14 mouse cellular contexts compared by ENCODE assay signal in the genomic region with DNA sequence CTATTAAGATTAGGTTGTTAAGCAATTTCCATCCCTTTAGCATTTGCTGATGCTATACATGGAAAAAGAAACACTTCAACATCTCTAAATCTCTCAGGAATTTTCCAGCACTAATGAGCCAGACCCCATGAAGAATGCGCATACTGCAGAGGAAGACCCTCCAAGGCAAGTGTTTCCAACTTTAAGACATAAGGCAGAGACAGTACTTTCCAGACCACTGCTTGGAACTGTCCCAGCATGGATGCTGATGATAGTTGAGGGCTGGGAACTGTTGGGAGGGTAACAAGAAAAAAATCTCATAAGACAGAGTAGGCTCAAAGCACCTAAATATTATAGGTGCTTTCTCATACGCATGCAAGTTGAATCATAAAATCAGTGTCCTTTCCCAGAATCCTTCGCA. TPM values are rescaled to one million over a fixed set of nuclear protein-coding genes. Genes with fewer than 3 reads are reported as not detected.
"Had no signal": no experiment of that assay in that cellular context is flagged by ENCODE, and none has a peak within 500 bp of the region (broad histone marks: within the 10 kb centered on the region; RNA-seq: fewer than 3 reads in every experiment).

No protein-coding gene starts in this region.

- H3K9ac ChIP-seq: kidney, embryonic 15.5 days; liver, embryonic 13.5 days had no signal

- DNase-seq: kidney, adult 8-10 months; kidney, postnatal 10 days; kidney, postnatal 4 days; liver, embryonic 13.5 days; lung, adult 2 months; lung, postnatal 14 days; lung, postnatal 4 days; midbrain, embryonic 14.5 days; thymus, adult 18-20 months; thymus, postnatal 36 days had no signal

- H3K4me2 ChIP-seq: kidney, embryonic 15.5 days; liver, embryonic 13.5 days; midbrain, embryonic 11.5 days had no signal

- H3K27me3 ChIP-seq: kidney, embryonic 15.5 days; liver, embryonic 13.5 days had no signal

- H3K9me3 ChIP-seq: kidney, embryonic 15.5 days; liver, embryonic 13.5 days had no signal

- H3K36me3 ChIP-seq: kidney, embryonic 15.5 days; liver, embryonic 13.5 days had no signal

- H3K4me1 ChIP-seq: kidney, embryonic 15.5 days; liver, embryonic 13.5 days had no signal

- H3K27ac ChIP-seq: kidney, embryonic 15.5 days; liver, embryonic 13.5 days had no signal

- H3K4me3 ChIP-seq: kidney, embryonic 15.5 days; liver, embryonic 13.5 days had no signal

RNA-seq across cellular contexts. Expression of a gene that starts 50.1 kb away (rescaled TPM):
- total RNA-seq: megakaryocyte progenitor cell, adult 5-6 weeks; megakaryocyte-erythroid progenitor cell, adult 5-6 weeks had no signal
